Mouse (Mus musculus) lung, embryonic 14.5 days (tissue): ENCODE data around the gene Gm21983. TPM values are rescaled to one million over a fixed set of nuclear protein-coding genes. Genes with fewer than 3 reads are reported as not detected.

Experiments
- ATAC-seq: fragments of 200-750 bp; cut with Nextera tagmentation; 2 replicates; pipeline ENCODE4 v1.8.0; 2017; ENCODE audit warnings: mild to moderate bottlenecking, moderate TSS enrichment, moderate library complexity; ENCODE audit not compliant: insufficient read depth
- DNase-seq: peaks from one replicate; pipeline ENCODE4 v3.0.0-alpha.2; 2015
- H3K27ac ChIP-seq: fragments of 300-500 bp; sonication (generic); 2 replicates; pipeline ENCODE4 v1.5.1; 2014; ENCODE audit warnings: low read depth, mild to moderate bottlenecking, moderate library complexity
- H3K27me3 ChIP-seq: fragments of 300-500 bp; sonication (generic); 2 replicates; pipeline ENCODE4 v1.6.1; 2014; ENCODE audit warnings: low read length, control low read depth; ENCODE audit not compliant: insufficient read depth
- H3K36me3 ChIP-seq: fragments of 300-500 bp; sonication (generic); 2 replicates; pipeline ENCODE4 v1.6.1; 2014; ENCODE audit warnings: control low read depth; ENCODE audit not compliant: insufficient read depth
- H3K4me1 ChIP-seq: fragments of 300-500 bp; sonication (generic); 2 replicates; pipeline ENCODE4 v1.6.1; 2014; ENCODE audit warnings: antibody characterized with exemption, control low read depth; ENCODE audit not compliant: insufficient read depth
- H3K4me2 ChIP-seq: fragments of 300-500 bp; sonication (generic); 2 replicates; pipeline ENCODE4 v1.6.1; 2014; ENCODE audit warnings: mild to moderate bottlenecking
- H3K4me3 ChIP-seq: fragments of 300-500 bp; sonication (generic); 2 replicates; pipeline ENCODE4 v1.5.1; 2014; ENCODE audit warnings: low read depth, low read length
- H3K9ac ChIP-seq: fragments of 300-500 bp; sonication (generic); 2 replicates; pipeline ENCODE4 v1.6.1; 2014
- H3K9me3 ChIP-seq: fragments of 300-500 bp; sonication (generic); 2 replicates; pipeline ENCODE4 v1.6.1; 2016; ENCODE audit warnings: low read depth, low read length, control low read depth
- CTCF ChIP-seq: IDR thresholded peaks from 2 replicates; pipeline ENCODE4 v1.5.1; 2016; ENCODE audit warnings: antibody characterized with exemption, low read depth
- WGBS: fragments of 180-500 bp; shearing (Covaris S2); extraction: QIAGEN DNeasy Blood & Tissue Kit; methylation state at CpG from one replicate; pipeline ENCODE4 v1.1.7; 2014; 5-methylcytosine and 5-hydroxymethylcytosine counted together
- polyA plus RNA-seq: library from polyadenylated mRNA; unstranded; fragments of >200 nt; fragmentation: Nextera tagmentation; extraction: Ambion mirVana; gene quantifications from 2 replicates; pipeline ENCODE4 v1.2.1, GENCODE M21; 2014

Gene Gm21983
- polyA plus RNA-seq, 1 experiment from 2014 or later: 1.5 TPM

GRCm38 (mm10) chr7:27159882-27160281 lies 21.0 kb downstream of the Gm21983 start:
- Histone ChIP-seq H3K36me3 (peaks cover 73% of the 10 kb centered on the region), H3K9ac (no peak overlapping the region), H3K4me3 (no peak overlapping the region), H3K9me3 (no peaks in the 10 kb centered on the region), H3K27ac (no peak overlapping the region), H3K27me3 (no peaks in the 10 kb centered on the region), H3K4me2 (no peak overlapping the region), H3K4me1 (peaks cover 12% of the 10 kb centered on the region)
- DNase-seq: peak; percentile 92
- ATAC-seq: peak; percentile 93
- peak; percentile 99 for TF ChIP-seq CTCF
- WGBS: 9% methylated on average over 8 of the region's 8 CpGs

GRCm38 (mm10) chr7:27159256-27159655 lies 21.6 kb downstream of the Gm21983 start:
- no peak overlapping the region for H3K4me3 ChIP-seq
- no peak overlapping the region for H3K9ac ChIP-seq
- peaks cover 12% of the 10 kb centered on the region; the same call in 1 of the 2 replicates for H3K4me1 ChIP-seq
- H3K9me3 ChIP-seq: no peaks in the 10 kb centered on the region
- H3K36me3 ChIP-seq: peaks cover 67% of the 10 kb centered on the region
- DNase-seq (no peak), ATAC-seq (no peak)
- H3K27ac ChIP-seq: no peak overlapping the region
- H3K4me2 ChIP-seq: no peak overlapping the region
- WGBS: 95% methylated on average over 6 of the region's 6 CpGs
- no peaks in the 10 kb centered on the region for H3K27me3 ChIP-seq
- TF ChIP-seq CTCF: no peak

GRCm38 (mm10) chr7:27158171-27158570 lies 22.7 kb downstream of the Gm21983 start:
- Histone ChIP-seq H3K4me2 (no peak overlapping the region), H3K4me1 (0 out of 2 replicates have a peak, but pooled peaks cover 3% of the 10 kb centered on the region), H3K36me3 (peaks cover 57% of the 10 kb centered on the region)

GRCm38 (mm10) chr7:27156005-27156404 lies 24.9 kb downstream of the Gm21983 start:
- no peak for TF ChIP-seq CTCF
- WGBS: 79% methylated on average over 13 of the region's 13 CpGs
- no peak overlapping the region for H3K4me2 ChIP-seq
- H3K4me3 ChIP-seq: no peak overlapping the region
- no peak overlapping the region for H3K9ac ChIP-seq
- H3K9me3 ChIP-seq: no peaks in the 10 kb centered on the region
- peaks cover 36% of the 10 kb centered on the region for H3K36me3 ChIP-seq
- ATAC-seq: no peak
- H3K27me3 ChIP-seq: no peaks in the 10 kb centered on the region
- no peak overlapping the region for H3K27ac ChIP-seq
- no peaks in the 10 kb centered on the region for H3K4me1 ChIP-seq
- DNase-seq: no peak

More at GRCm38 (mm10) chr7:27158171-27158570, 22.7 kb downstream of the Gm21983 start:
- no peaks in the 10 kb centered on the region for H3K9me3 ChIP-seq
- H3K9ac ChIP-seq: no peak overlapping the region
- no peak for TF ChIP-seq CTCF
- no peaks in the 10 kb centered on the region for H3K27me3 ChIP-seq
- no peak overlapping the region for H3K27ac ChIP-seq
- H3K4me3 ChIP-seq: no peak overlapping the region
- WGBS: 92% methylated on average over 9 of the region's 9 CpGs
- DNase-seq: no peak
- ATAC-seq: no peak

GRCm38 (mm10) chr7:27153205-27153764 lies 27.6 kb downstream of the Gm21983 start, which contains the start of gene Cyp2t4:
TSS of gene Cyp2t4 (plus strand) at chr7:27153714.
- DNase-seq (peak; percentile 76), ATAC-seq (peak; percentile 66)
- Histone ChIP-seq H3K9ac (no peak within 1 kb of the TSS), H3K4me3 (no peak within 1 kb of the TSS), H3K27ac (peak within 1 kb of the TSS; percentile 65; the same call in 1 of the 2 replicates), H3K27me3 (no peaks in the 10 kb centered on the region), H3K36me3 (peaks cover 16% of the 10 kb centered on the region), H3K4me2 (no peak within 1 kb of the TSS), H3K9me3 (no peaks in the 10 kb centered on the region), H3K4me1 (no peaks in the 10 kb centered on the region)
- no peak for TF ChIP-seq CTCF
- WGBS: 47% methylated on average over 10 of the region's 10 CpGs

- Histone ChIP-seq H3K27ac (no peak overlapping the region), H3K27me3 (no peaks in the 10 kb centered on the region), H3K9ac (no peak overlapping the region), H3K9me3 (no peaks in the 10 kb centered on the region; the same call in 1 of the 2 replicates), H3K4me2 (no peak overlapping the region), H3K4me1 (no peaks in the 10 kb centered on the region; the same call in 1 of the 2 replicates), H3K4me3 (no peak overlapping the region), H3K36me3 (no peaks in the 10 kb centered on the region)
- ATAC-seq (peak; percentile 31; the same call in 1 of the 2 replicates), DNase-seq (no peak)
- 35% methylated on average over 8 of the region's 8 CpGs for WGBS
- no peak for TF ChIP-seq CTCF
These were observed 44.4 kb downstream of the Gm21983 start for GRCm38 (mm10) chr7:27136410-27136996.

- Histone ChIP-seq H3K27me3 (no peaks in the 10 kb centered on the region), H3K4me2 (no peak overlapping the region), H3K4me3 (no peak overlapping the region), H3K36me3 (no peaks in the 10 kb centered on the region), H3K27ac (no peak overlapping the region), H3K9ac (no peak overlapping the region), H3K9me3 (no peaks in the 10 kb centered on the region), H3K4me1 (no peaks in the 10 kb centered on the region; the same call in 1 of the 2 replicates)
- TF ChIP-seq CTCF: no peak
- ATAC-seq (no peak), DNase-seq (no peak)
- 75% methylated on average over 4 of the region's 4 CpGs for WGBS
These were observed 47.1 kb downstream of the Gm21983 start for GRCm38 (mm10) chr7:27133757-27134156.
